Mouse (Mus musculus): ENCODE data around the gene Ewsr1. TPM values are rescaled to one million over a fixed set of nuclear protein-coding genes. Genes with fewer than 3 reads are reported as not detected.
"Not testable (repeated sequence)": the region's sequence is repeated elsewhere in the genome, so short reads cannot be mapped to it uniquely, and the experiment has no call there.

The Ewsr1 gene
- total RNA-seq, 2 experiments from 2014 or later, result 288 to 295 TPM

- intact Hi-C loops (cut with DNase I), result no loop called here
- no peak for DNase-seq (ENCODE audit: low spot score in 2 of 2)
Observed at GRCm38 (mm10) chr11:5100283-5100682, 1.2 kb upstream of the Ewsr1 start.

- intact Hi-C loops (cut with DNase I), result no loop called here
- peak; percentile 77 to 78 for DNase-seq (ENCODE audit: low spot score in 2 of 2)
Observed at GRCm38 (mm10) chr11:5099576-5100183, 614 bp upstream of the Ewsr1 start.

- intact Hi-C loops (cut with DNase I), result no loop called here
- DNase-seq (ENCODE audit: low spot score in 2 of 2), result peak; percentile 55 to 65
Observed at GRCm38 (mm10) chr11:5098035-5098735, 881 bp downstream of the Ewsr1 start.

- intact Hi-C loops (cut with DNase I), result no loop called here
Observed at GRCm38 (mm10) chr11:5096480-5097020, 2.5 kb downstream of the Ewsr1 start.

GRCm38 (mm10) chr11:5095877-5096276 lies 3.2 kb downstream of the Ewsr1 start:
- peak in 1 of 2 experiments; percentile 2 for DNase-seq (ENCODE audit: low spot score in 2 of 2)
- intact Hi-C loops (cut with DNase I), result no loop called here

More at GRCm38 (mm10) chr11:5096480-5097020, 2.5 kb downstream of the Ewsr1 start:
- peak in 1 of 2 experiments; percentile 5 for DNase-seq (ENCODE audit: low spot score in 2 of 2)

- DNase-seq (ENCODE audit: low spot score in 2 of 2), result no peak
Observed at GRCm38 (mm10) chr11:5091706-5092105, 7.4 kb downstream of the Ewsr1 start.

GRCm38 (mm10) chr11:5089147-5089546 lies 9.9 kb downstream of the Ewsr1 start:
- DNase-seq (ENCODE audit: low spot score in 2 of 2), result no peak
- intact Hi-C loops (cut with DNase I), result loop anchor here (10.0 kb wide), 1 partner anchor 184 kb away; no protein-coding TSS in a partner anchor

More at GRCm38 (mm10) chr11:5091706-5092105, 7.4 kb downstream of the Ewsr1 start:
- intact Hi-C loops (cut with DNase I), result no loop called here

GRCm38 (mm10) chr11:5076843-5077242 lies 22.2 kb downstream of the Ewsr1 start:
- intact Hi-C loops (cut with DNase I); DNase-seq (ENCODE audit: low spot score in 2 of 2): not testable (repeated sequence)

- DNase-seq (ENCODE audit: low spot score in 2 of 2), result no peak
- intact Hi-C loops (cut with DNase I), result no loop called here
Observed at GRCm38 (mm10) chr11:5075760-5076159, 23.3 kb downstream of the Ewsr1 start.

- intact Hi-C loops (cut with DNase I), result no loop called here
- DNase-seq (ENCODE audit: low spot score in 2 of 2), result peak in 1 of 2 experiments; percentile 59
Observed at GRCm38 (mm10) chr11:5074882-5075281, 24.2 kb downstream of the Ewsr1 start.

GRCm38 (mm10) chr11:5068126-5068971 lies 30.7 kb downstream of the Ewsr1 start:
- no peak for DNase-seq (ENCODE audit: low spot score in 2 of 2)
- intact Hi-C loops (cut with DNase I), result no loop called here

- no peak for DNase-seq (ENCODE audit: low spot score in 2 of 2)
- intact Hi-C loops (cut with DNase I), result no loop called here
Observed at GRCm38 (mm10) chr11:5067063-5067462, 32.0 kb downstream of the Ewsr1 start.

GRCm38 (mm10) chr11:5065056-5065821 lies 33.8 kb downstream of the Ewsr1 start, which contains the start of gene Gas2l1:
Gene Gas2l1 (minus strand): TSS chr11:5065327.
- intact Hi-C loops (cut with DNase I), result loop anchor here (2.0 kb wide), 1 partner anchor 48 kb away; no protein-coding TSS in a partner anchor
- DNase-seq (ENCODE audit: low spot score in 2 of 2), result peak; percentile 88 to 89

GRCm38 (mm10) chr11:5064282-5065055 lies 34.6 kb downstream of the Ewsr1 start:
- intact Hi-C loops (cut with DNase I), result loop anchor here (2.0 kb wide), 1 partner anchor 48 kb away; no protein-coding TSS in a partner anchor
- peak; percentile 37 to 62 for DNase-seq (ENCODE audit: low spot score in 2 of 2)

- intact Hi-C loops (cut with DNase I), result loop anchor here (2.0 kb wide), 1 partner anchor 47 kb away; no protein-coding TSS in a partner anchor
- peak; percentile 18 to 42 for DNase-seq (ENCODE audit: low spot score in 2 of 2)
Observed at GRCm38 (mm10) chr11:5063561-5064281, 35.3 kb downstream of the Ewsr1 start.

GRCm38 (mm10) chr11:5062860-5063505 lies 36.1 kb downstream of the Ewsr1 start:
- DNase-seq (ENCODE audit: low spot score in 2 of 2), result no peak
- intact Hi-C loops (cut with DNase I), result no loop called here

GRCm38 (mm10) chr11:5062326-5062725 lies 36.7 kb downstream of the Ewsr1 start:
- DNase-seq (ENCODE audit: low spot score in 2 of 2), result no peak
- intact Hi-C loops (cut with DNase I), result no loop called here
